Mouse (Mus musculus) gastrocnemius, postnatal 25 days (tissue): Measurements from ENCODE around the gene Atp2b4. TPM values are rescaled to one million over a fixed set of nuclear protein-coding genes. Genes with fewer than 3 reads are reported as not detected.

ENCODE experiments used
- DNase-seq: peaks from one replicate; pipeline ENCODE4 v3.0.0; 2022
- long read RNA-seq, 2 experiments: library from polyadenylated mRNA; stranded (forward); transcript quantifications; one replicate each; pipeline ENCODE4 v2.0.0; 2021
- total RNA-seq, 2 experiments: library from RNA; stranded (reverse); gene quantifications; 1 replicate in 1 of 2; 2 replicates in 1 of 2; pipeline ENCODE4 v1.2.3; 2021

Gene Atp2b4
- total RNA-seq = 10 to 100 TPM; 12.0 to 17.2 TPM
- long read RNA-seq, experiment 1, partial matches to known transcripts = 0 of 3 reads
- long read RNA-seq, experiment 1, other reads (novel, unspliced or antisense) = 3 of 3 reads
- long read RNA-seq, experiment 2, partial matches to known transcripts = 0 of 1 reads
- long read RNA-seq, experiment 2, other reads (novel, unspliced or antisense) = 1 of 1 reads

DNA sequence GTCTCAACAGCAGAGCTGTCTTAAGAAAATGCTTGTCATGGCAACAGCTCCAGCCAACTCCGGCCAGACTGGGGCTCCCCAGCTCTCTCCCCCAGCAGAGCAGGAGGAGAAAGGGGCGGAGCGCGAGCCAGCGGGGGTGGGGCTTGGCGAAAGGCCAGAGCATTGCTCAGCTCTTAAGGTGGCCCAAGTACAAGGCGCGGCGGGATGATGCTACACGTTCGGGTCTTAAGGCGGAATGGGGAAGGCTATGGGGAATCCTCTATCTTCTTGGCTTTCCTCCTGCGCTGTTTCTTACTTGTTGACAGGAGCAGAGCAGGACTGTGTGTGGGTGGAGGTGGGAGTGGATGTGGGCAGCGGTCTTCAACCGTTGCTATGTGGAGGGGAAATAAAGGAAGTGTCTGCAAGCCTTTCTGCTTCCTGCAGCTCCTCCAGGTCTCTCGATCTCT, at the start of gene Atp2b4:
Atp2b4 (minus strand) TSS at position 94 of the 446 bp plus-strand sequence.
- DNase-seq = peak; percentile 93

DNA sequence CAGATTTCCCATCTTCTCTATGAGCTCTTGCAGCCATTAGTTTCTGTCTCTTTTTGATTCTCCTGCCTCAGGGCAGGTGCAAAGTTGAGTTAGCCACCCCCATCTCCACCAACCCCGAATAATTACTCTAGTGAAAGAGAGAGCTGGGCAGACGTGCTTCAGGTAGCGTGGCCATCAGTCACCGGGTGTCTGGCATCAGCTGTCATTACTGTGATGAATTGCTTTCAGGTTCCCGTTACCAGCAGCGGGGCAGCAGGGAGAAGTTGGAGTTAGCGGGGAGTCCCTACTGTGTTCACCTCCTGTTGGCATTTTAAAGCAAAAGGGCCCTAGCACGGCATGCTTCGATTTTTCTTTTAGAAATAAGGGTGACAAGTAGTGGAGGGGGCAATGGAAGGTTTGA, 43.9 kb upstream of the Atp2b4 start:
- no peak for DNase-seq

DNA sequence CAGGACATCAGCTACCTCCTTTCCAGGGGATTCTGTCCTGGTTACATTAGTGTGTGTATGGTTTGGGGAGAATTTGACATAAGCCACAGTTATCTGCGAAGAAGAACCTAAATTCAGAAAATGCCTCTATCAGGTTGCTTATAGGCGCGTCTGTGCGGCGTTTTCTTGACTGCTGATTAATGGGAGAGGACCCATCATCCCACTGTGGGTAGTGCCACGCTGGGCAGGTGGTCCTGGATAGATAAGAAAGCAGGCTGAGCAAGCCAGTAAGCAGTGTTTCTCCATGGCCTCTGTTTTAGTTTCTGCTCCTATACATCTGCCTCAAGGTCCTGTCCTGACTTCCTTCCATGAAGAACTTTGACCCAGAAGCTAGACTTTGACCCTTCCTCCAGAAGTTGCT, 43.1 kb upstream of the Atp2b4 start:
- DNase-seq = no peak

DNA sequence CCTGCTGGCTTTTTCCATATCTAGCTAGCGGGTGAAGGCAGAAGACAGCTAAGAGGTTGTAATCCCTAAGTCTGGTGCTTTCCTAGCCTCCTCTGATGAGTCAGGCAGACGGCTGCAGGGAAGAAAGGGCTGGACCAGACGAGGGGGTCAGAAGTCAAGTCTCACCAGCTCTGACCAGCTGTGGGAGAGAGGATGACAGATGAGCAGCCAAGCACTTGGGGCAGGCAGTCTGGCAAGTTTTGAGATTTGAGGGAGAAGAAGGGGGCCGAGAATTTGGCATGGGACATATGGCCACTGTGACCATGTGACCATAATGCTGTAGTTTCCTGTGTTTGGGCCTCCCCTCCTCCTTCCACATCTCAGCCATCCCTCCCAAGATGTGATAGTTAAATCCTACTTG, 42.5 kb upstream of the Atp2b4 start:
- DNase-seq = no peak

DNA sequence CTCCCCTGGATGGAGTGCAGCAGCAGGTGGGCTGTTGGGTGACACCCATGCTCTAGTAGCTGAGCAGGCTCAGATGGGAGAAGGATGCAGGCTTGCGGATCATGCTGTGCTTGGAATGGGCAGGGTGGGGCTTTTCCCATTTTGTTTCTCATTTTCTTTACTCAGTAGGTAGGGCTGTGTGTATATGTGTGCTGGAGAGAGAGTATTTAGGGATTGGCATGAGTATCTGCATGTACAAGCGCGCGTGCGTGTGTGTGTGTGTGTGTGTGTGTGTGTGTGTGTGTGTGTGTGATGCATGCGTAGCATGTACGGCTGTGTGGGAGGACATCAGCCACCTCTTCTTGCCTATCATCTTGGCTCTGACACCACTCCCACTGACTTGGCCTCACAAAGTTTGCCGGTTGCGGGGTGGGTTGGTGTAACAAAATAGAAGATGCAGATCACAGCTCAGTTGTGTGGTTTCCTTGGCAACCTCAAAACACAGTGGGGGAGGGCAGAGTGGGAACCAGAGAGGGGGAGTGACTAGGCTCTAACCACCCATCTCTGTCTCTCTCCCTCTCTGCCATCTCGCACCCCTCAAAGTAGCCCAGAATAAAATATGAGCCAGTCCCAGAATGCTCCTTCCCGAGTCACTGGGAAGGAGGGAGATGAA, 41.4 kb upstream of the Atp2b4 start:
- no peak for DNase-seq

DNA sequence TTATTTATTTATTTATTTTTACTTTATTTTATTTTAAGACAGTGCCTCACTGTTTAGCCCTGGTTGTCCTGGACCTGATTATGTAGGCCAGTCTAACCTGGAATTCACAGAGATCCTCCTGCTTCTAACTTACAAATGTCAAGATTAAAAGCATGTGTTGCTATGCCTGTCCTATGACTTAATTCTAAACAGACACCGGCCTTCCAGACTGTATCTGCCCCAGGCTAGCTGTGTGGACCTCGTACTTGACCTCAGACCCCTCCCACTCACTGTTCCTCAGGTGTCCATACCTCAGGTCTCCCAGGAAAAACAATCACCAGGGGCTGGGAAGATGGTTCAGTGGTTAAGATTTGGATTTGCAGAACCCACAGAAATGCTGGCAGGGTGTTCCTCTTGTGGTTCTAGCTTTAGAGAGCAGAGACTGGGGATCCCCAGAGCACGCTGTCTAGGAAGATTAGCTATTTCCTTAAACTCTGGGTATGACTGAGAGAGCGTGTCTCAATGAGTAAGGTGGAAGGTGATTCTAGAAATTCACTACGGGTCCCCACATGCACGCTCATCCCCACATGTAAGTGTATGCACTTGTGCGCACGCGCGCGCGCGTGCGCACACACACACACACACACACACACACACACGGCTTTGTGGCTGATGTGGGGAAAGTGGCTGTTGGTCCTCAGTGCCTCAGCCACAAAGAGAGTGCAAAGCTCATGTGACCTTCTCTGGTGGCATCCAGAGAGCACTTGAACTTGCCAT, 40.5 kb upstream of the Atp2b4 start:
- DNase-seq = no peak

DNA sequence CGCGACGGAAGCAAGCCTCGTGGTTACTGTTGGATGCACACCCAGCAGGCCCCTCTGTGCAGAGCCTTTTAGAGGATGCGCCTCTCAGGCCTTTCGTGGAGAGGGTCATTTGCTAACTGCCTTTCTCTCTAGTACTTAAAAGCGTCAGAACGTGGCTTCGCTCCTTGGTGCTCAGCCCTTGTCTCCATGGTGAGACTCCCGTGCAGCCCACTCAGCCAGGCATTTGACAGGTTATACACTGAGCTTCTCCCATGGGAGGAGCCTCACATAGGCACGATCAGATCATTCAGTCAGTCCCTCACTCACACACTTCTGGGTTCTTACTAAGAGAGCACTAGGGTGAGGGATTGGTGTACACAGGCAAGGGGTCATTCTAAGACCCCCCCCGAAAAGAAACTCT, 39.7 kb upstream of the Atp2b4 start:
- DNase-seq = no peak

DNA sequence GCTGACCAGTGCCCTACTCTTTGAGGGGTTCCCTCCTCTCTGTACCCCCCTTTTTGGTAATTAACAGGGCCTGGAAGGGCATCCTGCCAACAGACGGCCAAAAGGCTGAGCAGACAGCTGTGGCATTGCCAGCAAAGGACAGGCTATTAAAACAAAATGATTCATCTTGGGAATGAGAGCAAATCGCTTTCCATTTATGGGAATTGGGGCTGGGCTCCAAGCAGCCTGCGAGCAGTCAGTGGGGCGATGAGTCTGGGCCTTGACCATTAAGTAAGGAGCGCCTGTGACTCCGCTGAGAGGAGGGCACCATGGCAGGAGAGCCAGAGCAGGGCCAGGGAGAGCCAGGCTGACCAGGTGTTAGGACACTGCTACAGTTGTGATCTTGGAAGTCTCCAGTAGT, 33.5 kb upstream of the Atp2b4 start:
- DNase-seq = peak; percentile 52

DNA sequence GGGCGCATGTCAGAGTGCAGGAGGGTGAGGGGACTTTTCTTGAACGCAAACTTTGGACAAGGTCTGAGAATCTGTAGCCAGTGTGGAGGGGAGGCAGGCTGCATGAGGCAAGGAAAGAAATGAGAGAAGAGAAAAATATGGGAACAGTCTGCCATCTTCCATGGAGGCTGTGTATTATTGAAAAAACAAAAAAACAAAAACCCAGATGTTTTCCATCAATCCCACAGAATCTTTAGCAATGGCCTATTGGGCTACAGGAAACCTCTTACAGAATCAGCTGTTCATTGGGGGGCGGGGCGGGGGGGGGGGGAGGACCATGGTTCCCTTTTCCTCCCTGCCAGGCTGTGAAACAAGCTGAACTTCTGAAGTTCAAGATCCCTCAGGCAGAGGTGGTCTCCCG, 31.9 kb upstream of the Atp2b4 start:
- no peak for DNase-seq

DNA sequence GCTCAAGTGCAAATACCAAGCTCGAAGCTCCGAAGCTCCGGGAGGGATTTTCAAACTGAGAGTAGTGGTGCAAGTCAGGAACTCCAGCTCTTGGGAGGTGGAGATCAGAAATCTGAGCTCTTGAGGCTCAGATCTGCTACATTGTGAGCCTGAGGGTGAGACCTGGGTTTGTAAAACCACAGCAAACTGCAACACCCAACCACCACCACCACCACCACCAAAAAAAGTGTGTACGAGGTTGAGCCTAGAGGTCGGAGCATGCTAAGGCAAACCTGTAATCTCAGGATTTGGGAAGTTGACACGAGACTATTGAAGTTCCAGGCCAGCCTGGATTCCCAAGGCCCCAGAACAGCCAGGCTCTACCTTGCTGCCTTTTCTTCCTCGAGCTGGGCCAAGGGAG, 25.4 kb upstream of the Atp2b4 start:
- no peak for DNase-seq

DNA sequence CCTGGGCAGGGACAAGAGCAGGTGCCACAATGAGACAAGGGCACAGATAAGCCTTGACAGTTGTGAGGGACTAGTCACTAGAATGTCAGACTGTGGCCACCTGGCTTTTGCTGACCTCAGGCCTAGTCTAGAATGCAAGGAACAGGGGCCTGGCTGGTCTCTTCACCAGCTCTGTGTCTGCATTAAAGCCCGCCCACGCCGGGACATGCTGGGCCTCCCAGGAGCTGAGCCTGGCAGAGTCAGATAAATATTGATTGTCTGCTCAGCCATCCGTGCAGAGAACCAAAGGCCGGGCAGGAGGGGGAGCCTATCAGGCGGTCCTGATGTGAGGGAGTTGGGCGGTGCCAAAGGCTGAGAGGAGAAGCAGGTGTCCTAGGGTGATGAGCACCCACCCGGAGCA, 24.7 kb upstream of the Atp2b4 start:
- DNase-seq = no peak

DNA sequence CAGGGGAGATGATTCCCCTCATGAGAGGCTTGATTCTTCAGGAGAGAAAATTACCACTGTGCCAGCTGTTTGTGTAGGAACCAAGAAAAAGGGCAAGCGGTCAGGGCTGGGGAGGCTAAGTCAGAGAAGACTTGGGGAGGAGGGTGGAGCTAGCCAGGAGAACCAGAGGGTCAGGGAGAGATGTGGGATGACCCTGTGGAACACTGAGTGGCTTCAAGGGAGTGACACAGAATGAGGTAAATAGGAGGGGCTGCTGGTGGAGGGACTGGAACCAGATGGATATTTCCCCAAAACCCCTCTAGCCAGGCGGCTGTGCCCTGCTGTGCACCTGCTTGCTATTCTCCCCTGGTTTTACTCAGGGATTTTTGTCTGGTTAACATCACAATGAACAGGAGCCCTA, 24.3 kb upstream of the Atp2b4 start:
- no peak for DNase-seq

DNA sequence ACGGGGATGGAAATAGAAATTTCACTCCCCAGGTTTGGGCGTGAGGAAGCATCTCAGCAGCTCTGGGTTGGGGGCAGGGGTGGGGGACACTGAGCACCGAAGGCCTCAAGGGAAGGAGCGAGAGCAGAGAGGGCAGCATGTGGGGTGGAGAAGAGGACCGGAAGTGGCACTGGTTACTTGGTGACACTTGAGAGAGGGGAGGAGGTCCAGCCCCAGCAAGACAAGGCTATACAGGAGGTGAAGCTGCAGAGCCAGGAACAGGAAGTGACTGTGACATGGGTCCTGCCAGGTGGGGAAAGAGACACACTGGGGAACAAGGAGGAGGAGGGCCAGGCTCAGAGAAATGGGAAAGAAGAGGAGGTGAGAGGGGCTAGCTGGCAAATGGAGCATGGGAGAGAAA, 20.3 kb upstream of the Atp2b4 start:
- DNase-seq = no peak

DNA sequence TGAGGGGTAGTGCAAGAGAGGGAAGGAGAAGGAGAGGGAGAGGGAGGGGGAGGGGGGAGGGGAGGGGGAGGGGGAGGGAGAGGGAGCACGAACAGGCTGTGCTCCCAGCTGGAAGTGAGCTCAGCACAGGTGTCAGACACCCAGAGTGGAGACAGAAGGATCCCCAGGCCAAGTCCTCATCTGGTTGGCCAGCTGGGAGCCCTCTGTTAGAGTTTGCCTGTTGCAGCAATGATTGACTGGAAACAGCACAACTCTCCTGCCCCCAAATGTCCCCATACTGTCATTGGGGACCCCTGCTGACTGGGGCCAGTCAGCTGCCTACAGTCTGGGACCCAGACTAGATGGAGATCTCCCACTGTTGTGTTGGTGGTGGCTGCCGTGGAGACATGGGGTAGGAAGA, 19.3 kb upstream of the Atp2b4 start:
- no peak for DNase-seq

DNA sequence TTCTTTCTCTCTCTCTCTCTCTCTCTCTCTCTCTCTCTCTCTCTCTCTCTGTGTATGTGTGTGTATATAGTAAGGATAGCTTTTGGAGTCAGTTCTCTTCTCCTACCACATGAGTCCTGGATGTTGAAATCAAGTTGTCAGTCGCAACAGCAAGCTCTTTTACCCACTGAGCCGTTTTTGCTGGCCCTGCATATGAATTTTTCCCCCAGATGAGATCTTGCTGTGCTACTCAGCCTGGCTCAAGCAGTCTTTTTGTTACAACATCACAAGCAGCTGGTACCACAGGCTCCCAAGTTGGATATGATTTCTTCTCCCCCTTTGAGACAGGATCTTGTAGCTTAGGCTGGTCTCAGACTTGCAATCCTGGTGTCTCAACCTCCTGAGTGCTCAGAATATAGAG, 17.7 kb upstream of the Atp2b4 start:
- no peak for DNase-seq

DNA sequence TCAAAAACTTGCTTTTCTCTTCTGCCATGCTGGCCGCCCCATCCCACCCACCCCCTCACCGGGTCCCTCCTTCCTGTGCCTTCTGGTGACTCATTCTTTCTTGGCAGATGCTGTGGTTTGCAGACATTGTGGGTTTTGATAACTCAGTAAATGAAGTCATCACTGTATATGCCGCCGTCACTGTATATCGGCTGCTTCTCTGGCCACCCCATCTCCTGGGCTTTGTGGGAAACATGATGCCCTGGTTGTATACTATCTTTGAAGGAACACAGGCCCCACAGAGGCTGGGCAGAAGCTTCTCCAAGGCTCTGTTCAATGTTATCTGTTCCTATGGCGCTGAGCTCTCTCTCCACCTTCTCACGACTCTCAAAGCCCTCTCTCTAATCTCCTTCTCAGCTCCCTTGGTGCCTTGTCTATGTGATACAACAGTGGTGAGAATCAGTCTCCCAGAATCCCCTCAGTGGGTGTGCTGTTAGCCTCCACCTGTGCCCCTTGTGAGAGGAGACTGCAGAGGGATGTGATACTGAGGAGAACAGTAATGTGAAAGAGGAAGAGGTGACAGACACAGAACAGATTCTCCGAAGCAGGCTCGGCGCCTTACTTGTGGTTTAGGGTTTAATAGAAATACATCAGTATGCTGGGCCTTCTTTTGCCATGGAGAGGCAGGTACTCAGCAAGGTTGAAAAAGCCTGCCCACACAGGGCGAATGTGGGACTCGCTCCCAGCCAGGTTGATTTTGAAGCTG, 15.1 kb upstream of the Atp2b4 start:
- no peak for DNase-seq

DNA sequence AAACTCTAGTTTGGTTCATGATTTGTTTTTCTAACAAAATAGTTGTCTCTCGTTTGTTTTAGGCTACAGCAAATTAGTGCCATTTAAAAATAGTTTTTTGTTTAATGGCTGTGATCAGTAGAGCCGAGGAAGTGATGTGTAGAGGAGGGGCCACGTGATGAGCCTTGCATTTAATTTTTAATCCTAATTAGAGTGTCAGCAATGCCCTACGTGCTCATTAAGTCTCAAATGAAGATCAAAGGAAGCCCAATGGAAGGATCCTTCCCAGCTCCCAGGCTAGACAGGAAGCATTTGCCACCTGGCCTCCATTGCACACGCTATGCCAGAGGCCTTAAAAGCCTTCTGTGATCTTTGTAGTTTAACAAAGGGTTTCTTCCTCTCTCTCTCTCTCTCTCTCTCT, 8.5 kb upstream of the Atp2b4 start:
- DNase-seq = no peak

DNA sequence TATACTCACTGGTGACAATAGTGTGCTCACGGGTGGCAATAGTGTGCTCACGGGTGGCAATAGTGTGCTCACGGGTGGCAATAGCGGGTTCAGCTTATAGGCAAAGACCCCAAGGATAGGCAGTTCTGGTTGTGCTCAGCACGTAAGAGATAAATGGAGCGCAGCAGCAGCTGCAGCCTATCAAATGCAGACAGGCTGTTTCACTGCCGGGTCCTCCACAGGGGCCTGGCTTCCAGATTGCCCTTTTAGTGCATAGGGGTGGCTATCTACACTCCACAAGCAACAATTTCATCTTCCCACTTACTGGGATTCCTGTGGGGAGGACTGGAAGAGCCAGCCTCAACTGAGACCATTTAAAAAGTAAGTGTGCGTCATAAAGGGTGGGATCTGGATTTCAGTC, 7.2 kb upstream of the Atp2b4 start:
- no peak for DNase-seq

DNA sequence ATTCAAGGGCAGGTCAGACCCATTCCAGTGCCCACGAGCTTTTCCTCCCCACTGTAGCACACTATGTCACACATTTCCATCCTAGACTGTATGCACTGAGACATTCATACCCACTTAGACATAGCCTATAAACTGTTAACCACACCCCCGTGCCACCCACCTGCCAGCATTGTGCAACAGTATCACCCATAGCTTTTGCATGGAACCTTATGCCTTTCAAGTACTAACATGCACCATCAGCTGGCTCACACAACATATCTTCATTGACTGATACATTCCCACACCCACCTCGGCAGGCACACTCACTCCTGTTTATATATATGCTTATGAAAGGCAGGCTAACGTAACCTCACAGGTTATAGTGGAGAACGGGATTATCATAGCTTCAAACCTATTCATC, 902 bp upstream of the Atp2b4 start:
- no peak for DNase-seq

DNA sequence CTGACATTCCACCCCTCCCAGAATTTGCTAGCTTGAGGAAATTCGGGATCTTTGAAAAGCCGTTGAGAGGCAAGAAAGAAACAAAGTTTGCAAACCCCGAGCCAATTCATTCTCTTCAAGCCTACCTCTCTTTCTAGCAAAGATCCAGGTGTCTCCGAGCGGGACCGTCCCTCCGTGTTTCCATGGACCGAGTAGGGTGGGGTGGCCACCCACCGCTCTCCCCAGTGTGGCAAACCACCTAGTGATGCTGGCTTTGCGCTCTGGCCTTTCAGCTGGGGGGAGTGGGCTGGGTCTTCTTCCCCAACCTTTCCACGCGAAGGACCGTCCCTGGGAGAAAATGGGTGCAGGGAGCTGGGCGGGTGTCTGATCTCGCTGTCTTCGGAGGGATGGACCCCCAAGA, 329 bp downstream of the Atp2b4 start:
- no peak for DNase-seq

DNA sequence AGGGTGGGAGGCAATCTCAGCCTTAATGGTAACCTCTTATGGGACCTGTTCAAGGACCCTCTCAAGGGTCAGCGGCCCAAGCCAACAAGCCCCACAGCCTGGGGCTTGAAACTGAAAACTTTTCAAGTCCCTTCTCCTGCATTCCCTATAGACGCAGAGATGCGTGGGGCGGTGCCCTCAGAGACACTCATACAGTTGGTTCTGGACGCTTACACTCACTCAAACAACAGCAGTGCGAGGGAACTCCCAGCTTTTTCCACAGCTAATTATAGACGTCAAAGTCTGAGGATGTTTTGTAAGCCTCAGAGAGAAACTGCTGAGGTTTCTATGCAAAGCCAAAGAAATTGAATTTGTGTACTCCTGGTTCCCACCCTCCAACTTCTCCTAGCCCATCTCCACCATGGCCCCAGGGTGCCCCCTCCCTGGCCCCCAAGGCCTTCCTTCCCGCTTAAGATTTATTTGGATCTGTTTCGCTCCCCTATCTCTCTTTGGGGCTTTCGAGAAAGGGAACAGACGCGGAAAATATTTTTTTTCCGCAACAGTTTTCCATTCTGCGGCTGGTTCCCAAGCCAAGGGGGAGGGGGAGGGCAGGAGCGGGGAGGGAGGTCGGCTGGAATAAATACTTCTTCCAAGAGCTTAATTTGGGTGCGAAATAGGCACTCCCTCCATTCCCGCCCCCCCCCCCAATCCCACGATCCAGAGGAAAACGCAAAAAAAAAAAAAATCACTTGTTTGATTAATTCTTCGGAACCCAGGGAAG, 975 bp downstream of the Atp2b4 start:
- DNase-seq = no peak

DNA sequence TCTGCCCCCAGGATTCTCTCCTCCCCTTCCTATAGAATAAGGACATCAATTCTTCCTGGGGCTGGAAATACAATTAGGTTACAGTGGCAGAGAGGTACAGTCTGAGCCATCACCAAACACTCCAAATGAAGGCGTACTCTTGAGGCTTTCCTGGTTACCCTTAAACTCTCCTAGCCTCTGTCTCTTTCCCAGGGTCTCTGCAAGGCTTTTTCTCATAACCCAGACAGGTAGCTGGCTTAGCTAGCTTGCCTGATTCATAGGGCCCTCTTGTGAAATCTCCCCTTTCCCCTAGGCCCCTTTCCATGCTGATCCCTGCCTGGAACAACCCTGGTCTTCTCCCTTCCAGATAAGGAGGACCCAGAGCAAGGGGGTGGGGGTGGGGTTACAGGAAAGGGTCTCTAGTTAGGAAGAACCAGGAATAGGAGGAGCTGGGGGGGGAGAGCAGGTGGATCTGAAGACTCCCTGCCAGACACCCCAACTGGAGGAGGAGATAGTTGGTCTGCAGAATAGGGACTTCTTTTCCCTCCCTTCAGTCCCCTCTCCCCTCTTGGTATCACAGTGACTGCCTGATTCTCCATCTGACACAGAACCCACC, 1.9 kb downstream of the Atp2b4 start:
- DNase-seq = no peak
